Mouse (Mus musculus) frontal cortex, adult (tissue): ENCODE results near the gene Stx1b.
"Not testable (repeated sequence)": the region's sequence is repeated elsewhere in the genome, so short reads cannot be mapped to it uniquely, and the experiment has no call there.

Experiments
- ATAC-seq: cut with Nextera tagmentation; 2 replicates; pipeline ENCODE4 v1.9.2; 2017; ENCODE audit warnings: mild to moderate bottlenecking, moderate library complexity, mixed read lengths; ENCODE audit not compliant: low TSS enrichment

The Stx1b gene

DNA sequence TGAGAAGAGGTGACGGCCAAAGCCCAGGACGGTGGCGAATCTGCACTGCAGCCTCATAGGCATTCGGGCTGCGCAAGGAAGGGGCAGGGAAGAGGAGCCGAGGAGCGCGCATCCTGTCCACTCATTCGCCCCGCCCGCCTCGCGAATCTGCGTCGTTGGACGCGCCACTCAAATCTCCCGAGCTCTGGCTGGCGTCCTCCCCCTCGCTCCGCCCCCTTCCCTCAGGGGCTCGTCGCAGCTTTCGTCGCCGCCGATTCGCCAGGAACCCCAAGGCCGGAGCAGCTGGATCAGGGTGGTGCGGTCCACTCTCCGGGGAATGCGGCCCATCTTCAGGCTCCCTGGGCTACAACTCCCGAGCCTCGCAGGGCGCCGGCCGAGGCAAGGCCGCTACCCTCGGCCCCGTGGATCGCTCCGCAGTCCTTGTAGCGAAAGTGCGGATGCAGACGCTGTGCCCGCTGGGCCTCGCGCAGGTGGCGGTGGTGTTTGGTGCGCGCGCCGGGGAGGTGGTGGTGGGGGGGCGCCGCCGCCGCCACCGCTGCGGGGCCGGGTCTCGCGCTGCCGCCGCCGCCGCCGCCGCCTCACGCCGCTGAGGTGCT lies 47.4 kb downstream of the Stx1b start:
- ATAC-seq = peak; percentile 83

DNA sequence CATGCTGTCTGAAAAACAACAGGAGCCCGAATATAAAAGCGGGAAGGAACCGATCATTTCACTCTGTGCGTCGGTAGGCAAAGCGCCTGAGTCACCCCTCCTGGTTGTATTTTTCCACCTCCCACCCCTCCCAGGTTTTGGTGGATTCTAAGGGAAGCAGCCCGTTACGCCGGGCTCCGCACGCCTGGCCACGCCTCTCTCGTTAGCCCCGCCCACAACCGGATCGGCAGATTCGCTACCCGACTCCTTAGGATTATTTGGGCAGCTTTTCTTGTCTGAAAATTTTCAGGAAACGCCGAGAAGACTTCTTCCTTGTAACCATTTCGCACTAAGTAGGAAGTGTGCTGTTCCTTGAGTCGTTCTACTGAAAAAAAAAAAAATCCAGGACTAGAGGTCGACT lies 47.9 kb downstream of the Stx1b start, which contains the start of gene Setd1a:
Gene Setd1a (plus strand): TSS at position 245 of the 400 bp plus-strand sequence.
- peak; percentile 56 for ATAC-seq

DNA sequence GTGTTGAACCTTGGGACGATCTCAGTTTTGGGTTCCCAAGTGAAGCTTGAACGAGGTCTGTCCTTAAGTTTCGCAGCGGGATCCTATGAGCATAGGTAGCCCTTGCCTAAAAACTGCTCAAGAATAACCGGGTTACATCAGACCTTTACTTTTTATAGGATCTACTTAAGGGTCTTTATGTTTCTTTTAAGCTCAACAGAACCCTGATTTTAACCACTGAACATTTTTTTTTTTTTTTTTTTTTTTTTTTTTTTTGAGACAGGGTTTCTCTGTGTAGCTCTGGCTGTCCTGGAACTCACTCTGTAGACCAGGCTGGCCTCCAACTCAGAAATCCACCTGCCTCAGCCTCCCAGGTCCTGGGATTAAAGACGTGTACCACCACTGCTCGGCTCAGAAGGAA lies 48.5 kb downstream of the Stx1b start:
- not testable (repeated sequence) for ATAC-seq

DNA sequence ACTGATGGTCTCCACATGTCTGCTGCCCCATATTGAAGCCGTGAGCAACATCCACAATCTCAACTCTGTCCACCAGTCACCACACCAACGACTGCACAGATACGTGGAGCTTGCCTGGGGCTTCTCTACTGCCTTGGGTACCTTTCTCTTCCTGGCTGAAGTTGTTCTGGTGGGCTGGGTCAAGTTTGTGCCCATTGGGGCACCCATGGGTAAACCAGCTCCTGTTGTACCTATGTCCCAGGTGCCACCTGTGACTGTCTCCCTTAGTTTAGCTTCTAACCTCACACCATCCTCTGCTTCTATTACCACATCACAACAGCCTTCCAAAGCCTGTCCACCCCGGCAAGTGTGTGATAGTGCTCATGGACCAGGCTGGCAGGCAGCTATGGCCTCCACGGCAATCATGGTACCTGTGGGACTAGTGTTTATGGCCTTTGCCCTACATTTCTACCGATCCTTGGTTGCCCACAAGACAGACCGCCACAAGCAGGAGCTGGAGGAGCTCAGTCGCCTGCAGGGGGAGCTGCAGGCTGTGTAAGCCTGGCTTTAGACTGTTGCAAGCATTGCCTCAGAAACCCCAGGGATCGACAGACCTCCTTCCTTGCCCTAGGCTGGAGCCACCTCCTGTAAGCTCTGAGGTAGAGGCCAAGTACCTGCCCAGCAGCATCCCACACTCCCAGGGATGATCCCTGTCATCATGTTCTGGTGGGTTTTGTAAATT lies 50.5 kb downstream of the Stx1b start:
- no peak for ATAC-seq

DNA sequence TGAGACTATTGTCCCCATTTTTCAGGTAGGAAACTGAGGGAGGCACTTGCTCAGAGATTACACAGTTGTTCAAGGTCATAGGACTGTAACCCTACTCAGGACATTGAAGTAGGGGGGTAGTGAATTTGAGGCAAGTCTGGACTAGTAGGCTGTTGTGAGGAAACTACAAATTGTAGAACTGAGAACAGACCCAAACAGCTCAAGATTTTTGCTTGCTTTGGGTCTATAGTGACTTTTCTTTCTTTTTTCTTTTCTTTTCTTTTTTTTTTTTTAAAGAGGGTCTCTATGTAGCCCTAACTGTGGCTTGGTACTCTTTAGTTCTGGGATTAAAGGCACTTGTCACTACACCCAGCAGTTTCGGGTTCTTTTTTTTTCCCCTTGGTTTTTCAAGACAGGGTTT lies 51.8 kb downstream of the Stx1b start:
- no peak for ATAC-seq

DNA sequence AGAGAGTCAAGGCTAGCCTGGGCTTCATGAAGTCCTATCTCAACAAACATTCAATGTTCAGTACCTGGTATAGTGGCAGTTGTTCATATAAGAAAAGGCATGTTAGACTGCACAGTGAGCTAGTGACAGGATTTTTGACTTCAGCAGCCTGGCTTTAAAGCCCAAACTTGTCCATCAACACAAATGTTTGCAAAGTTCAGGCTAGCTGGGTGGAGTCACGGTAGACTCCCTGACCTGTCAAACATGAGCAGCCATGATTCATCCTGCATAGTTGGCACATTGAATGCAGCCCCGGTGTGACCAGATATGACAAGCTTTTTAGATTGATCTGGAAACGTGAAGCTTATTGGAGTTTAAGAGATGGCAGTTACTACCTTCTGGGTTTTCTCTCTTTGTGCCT lies 52.3 kb downstream of the Stx1b start:
- no peak for ATAC-seq

DNA sequence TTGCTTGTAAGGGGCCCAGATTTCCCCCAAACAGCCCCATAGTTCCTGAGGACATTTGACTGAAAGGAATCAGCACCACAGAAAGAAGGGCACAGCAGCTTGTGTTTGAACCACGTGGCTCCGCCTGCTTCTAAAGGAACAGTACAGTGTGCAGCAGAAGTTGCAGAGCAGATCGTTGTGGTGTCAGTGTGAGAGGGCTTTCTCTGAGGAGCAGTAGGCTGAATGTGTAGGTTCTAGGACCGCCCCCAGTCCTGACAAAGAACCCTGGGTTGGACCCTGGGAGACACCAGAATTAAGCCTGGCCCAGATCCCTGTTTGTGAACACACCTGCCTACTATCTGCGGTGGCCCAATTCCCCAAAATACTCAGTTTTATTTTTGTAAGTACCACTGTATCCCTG lies 53.1 kb downstream of the Stx1b start:
- ATAC-seq = peak; percentile 31

DNA sequence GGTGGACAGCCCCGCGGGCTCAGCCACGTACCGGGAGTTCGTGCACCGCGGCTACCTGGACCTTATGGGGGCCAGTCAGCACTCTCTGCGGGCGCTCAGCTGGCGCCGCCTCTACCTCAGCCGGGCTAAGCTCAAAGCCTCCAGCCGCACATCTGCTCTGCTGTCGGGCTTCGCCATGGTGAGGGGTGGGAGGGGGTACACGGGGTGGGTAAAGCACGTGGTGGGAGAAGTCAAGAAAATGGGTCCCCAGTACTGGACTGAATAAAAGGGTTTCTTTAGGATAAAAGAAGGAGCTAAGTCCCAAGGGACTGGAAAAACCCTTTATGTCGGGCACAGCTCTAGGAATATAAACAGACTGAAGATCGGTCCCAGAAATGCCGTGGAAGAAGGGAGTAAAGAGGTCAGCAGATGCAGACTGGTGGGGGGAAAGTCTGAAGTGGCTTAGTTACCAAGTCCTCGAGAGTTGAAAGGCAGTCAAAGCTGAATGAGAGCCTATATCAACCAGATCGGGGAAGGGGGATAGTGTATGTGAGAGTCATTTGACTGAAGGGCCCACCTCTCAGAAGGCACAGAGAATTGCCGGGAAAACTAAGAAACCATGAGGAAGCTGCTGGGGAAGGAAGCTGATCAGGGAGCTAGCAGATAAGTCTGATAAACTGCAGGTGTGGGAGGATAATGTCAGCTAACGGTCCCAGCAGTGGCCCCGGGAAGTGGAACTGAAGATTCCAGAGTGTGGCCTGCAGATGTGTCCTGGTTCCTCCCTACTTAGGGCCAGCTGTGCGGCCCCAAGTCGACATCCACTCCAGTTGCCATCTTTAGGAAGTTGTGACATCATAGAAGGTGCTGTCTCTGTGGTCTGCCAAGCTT lies 54.1 kb downstream of the Stx1b start:
- ATAC-seq = peak; percentile 0; the same call in 1 of the 2 replicates

DNA sequence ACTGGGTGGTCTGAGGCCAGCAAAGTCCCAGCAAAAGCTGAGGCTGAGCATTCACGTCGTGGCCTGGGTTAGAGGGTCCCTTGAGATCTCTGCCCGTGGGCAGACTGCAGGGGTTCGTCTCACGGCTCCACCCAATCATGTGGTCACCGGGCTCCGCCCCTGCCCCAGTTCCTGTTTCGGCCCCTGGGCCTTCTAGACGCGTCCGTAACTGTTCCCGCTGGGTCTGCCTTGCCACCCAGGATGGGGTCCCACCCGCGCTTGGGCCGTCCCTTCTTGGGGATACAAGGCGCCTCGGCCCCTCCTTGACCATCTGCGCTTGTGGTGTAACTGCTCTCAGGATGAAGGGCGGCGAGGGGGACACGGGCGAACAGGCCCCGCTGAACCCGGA lies 54.7 kb downstream of the Stx1b start, which contains the start of gene Orai3:
Gene Orai3 (plus strand): TSS at position 165 of the 388 bp plus-strand sequence.
- peak; percentile 45 for ATAC-seq

DNA sequence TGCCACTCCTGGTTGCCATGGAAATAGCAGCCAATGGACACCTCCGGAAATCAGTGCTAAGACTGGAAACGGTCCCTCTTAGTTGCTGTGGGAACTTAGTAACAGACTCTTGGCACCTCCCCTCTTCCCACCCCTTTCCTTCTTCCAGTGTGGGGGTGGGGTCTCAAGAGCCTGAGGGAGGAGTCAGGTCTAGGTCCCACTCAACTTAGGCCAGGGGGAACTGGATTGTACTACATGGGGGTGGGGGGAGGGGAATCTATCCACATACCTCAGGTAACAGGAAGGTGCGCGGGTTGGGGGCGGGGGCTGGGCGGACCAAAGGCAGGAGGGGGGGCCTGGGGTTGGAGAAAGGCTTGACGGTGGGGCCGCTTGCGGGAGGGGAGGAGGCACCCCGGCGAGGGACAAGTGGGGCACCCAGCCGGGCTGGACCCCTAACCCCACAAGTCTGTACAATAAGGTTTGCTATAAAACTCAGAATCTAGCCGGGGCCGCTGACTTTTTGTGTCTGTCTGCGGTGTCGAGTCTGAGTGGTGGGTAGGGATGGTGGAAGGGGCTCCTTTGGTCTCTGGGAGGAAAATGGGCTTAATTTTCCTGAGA lies 55.3 kb downstream of the Stx1b start:
- peak; percentile 85 for ATAC-seq

DNA sequence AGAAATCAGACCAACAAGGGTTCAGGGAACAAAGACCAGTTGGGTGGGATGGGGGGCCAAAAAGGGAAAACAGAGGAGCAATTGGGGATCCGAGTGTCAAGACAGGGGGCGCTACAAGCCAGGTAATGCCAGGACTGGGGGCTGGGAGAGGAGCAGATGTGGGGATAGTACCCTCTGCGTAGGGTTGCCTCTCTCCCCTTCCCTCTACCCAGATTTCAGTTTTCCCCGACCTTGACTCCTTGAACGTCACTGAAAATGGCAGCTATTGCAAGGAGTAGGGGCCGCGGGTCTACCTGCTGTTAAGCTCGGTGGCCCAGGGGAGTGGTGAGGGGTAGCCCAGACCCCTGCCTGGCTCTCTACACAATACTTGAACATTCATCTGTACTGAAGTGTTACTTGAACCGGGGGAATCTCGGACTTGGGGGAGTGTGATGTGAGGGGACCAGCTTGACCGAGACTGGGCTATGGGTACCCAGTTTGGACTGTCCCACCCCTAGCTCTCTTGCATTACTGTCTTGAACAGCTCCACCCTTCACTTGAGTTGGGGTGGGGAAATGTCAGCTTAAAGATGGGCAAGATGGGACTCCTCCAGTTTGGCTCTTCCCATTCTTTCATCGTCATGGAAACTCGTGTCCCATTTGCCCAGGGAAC lies 55.9 kb downstream of the Stx1b start:
- ATAC-seq = no peak

DNA sequence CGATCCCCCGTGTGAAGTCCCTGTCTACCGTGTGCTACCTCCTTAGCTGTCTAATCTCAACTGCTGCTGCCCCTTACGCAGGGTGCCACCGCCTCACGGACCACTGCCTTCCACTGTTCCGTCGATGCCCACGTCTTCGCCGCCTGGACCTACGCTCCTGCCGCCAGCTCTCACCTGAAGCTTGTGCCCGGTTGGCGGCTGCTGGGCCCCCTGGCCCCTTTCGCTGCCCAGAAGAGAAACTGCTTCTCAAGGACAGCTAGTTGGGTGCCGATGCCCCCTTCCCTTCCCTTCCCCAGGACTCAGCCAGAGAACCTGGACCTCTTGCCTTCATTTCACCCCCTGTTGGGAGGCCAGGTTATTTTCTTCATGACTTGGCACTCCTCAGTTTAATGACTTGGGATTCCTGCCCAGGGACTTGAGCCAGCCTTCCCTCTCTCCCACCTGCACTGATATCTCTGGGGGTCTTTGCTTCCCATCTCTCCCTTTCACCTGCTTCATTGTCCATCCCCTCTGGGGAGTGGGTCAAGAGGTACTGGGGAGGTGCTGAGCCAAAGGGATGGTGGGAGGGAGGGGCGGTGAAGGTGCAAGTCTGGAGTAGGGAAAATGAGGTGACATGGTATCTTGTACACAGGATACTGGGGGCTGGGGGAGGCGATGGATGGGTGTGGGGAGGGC lies 56.5 kb downstream of the Stx1b start:
- ATAC-seq = no peak

DNA sequence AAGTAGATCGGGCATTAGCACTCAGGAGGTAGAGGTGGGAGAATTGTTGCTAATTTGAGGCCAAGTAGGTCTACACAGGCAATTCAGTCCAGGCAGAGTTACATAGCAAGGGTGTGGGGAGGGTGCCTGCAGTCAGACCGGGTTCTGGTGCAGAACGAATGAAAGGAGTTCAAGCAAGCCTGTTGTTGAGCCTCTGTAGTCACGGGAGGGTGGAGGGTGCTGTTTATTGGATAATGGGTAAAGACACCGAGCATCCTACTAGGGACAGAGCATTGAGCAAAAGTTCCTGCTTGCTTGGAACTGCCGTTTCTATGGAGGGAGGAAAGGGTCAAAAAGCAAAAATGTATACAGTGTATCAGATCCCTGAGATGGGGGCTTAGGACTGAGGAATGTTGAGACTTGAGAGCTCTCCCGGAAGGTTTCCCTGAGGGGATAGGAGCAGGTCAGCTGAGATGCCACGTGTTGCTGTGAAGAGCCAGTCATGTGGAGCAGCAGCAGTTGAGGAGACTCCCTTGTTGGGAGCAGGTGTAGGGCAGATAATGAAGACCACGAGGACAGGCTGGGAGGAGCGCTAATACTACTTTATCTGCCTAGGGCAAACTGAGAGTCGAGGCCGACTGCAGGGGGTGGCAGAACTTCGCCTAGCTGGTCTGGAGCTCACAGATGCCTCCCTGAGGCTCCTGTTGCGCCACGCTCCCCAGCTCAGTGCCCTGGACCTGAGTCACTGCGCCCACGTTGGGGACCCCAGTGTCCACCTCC lies 57.3 kb downstream of the Stx1b start:
- no peak for ATAC-seq

DNA sequence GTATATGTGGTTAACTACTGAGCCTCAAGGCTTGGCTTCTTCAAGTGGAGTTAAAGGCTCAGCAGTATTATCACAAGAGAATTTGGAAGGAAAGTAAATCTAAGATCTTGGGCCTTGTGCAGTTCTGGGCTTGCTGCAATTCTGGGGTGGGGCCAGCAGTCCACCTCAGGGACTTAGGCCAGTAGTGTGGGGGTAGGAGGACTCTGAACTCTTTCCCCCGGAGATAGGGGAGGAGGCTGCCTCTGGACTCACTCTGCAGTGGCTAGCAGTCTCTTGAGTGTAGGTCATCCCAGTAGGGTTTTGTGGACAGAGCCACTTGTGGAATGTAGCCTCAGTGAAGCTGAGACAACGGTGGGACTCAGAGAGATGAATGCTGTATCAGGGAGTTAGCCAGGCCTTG lies 58.6 kb downstream of the Stx1b start:
- no peak for ATAC-seq

DNA sequence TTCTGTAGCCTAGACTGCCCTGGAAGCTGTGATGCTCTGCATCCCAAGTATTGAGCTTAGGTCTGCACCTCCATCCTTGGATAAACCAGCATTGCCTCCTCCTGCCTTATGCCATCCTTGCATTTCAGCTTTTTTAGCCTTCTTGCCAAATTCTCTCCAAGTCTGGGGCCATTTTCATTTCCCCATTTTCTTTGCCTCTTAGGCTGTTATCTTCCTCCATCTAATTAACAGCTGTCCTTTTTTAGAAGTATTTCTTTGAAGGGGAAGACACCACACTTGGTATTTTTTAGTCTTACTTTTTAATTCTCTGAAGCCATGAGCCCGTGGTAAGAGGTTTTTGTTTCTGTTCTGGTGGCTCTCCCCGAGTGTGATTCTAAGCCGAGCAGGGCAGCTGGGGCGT lies 60.7 kb downstream of the Stx1b start:
- no peak for ATAC-seq

DNA sequence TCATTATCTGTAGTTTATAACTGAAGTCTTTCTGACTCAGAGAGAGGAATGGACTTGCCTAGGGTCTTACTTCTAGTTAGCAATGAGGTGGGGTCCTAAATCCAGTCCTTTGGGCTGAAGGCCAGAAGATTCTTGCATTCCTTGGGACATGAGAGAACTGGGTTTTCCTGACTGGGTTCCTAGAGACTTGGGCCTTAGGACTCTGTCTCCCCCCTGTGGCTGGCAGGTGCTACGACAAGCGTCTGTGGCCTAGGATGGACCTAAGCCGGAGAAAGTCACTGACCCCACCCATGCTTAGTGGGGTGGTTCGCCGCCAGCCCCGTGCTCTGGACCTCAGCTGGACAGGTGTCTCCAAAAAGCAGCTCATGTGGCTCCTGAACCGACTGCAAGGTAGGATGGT lies 63.3 kb downstream of the Stx1b start:
- ATAC-seq = peak; percentile 62; the same call in 1 of the 2 replicates

DNA sequence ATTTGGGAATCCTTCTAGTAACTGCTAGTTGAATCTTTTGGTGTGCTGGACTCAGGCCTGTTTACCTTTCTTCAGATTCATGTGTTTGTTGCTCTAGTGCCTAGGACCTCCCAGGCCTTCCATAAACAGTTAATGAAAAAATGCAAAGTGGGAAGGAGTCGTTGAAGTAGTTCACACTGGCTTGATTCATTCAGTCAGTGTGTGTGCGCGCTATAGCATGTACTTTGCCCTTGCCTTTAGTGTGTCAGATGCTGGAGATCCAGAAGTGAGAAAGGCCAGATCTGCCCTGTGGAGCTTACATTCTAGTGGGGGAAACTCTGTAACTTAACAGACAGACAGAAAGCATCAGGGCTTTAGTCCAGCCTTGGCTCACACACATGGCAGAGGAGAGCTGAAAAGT lies 63.9 kb downstream of the Stx1b start:
- no peak for ATAC-seq

DNA sequence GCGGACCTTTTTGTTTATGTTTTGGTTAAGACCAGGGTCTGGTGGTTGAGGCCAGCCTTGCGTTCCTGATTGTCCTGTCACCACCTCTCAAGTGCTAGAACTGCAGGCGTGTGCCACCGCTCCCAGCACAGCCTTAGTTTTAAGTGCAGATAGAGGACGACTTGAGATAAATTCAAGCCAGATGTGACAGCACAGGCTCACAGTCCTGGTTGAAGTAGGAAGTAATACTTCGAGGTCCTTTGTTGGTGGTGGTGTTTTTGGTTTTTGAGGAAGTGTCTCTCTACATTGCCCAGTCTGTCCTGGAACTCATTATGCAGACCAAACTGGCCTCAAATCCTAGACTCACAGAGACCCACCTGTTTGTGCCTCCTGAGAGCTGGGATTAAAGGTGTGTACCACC lies 64.6 kb downstream of the Stx1b start:
- ATAC-seq = no peak
